Mouse (Mus musculus) cerebellum, postnatal 14 days (tissue): ENCODE data around the gene Urgcp.

Experiments used
- DNase-seq, 2 experiments: peaks; one replicate each; pipeline ENCODE4 v3.0.0; 2021; ENCODE audit warnings: mixed read lengths in 2 of 2

Urgcp gene

GRCm38 (mm10) chr11:5707530-5708353 is 54.4 kb downstream of the Urgcp start:
- peak; percentile 94 to 95 for DNase-seq

GRCm38 (mm10) chr11:5706874-5707529 is 55.2 kb downstream of the Urgcp start:
- no peak for DNase-seq

GRCm38 (mm10) chr11:5705972-5706371 is 56.2 kb downstream of the Urgcp start:
- no peak for DNase-seq

GRCm38 (mm10) chr11:5703341-5703740 is 58.8 kb downstream of the Urgcp start:
- DNase-seq, result no peak

GRCm38 (mm10) chr11:5702957-5703332 is 59.2 kb downstream of the Urgcp start:
- DNase-seq, result no peak

- no peak for DNase-seq
Observed at GRCm38 (mm10) chr11:5702271-5702956, 59.8 kb downstream of the Urgcp start.

GRCm38 (mm10) chr11:5701821-5702220 is 60.4 kb downstream of the Urgcp start:
- DNase-seq, result no peak

GRCm38 (mm10) chr11:5701300-5701699 is 60.9 kb downstream of the Urgcp start:
- no peak for DNase-seq

GRCm38 (mm10) chr11:5700808-5701207 is 61.4 kb downstream of the Urgcp start:
- no peak for DNase-seq

GRCm38 (mm10) chr11:5691775-5692174 is 70.4 kb downstream of the Urgcp start:
- peak; percentile 59 to 69 for DNase-seq

- DNase-seq, result no peak
Observed at GRCm38 (mm10) chr11:5684283-5684682, 77.9 kb downstream of the Urgcp start.

- DNase-seq, result no peak
Observed at GRCm38 (mm10) chr11:5682541-5682940, 79.6 kb downstream of the Urgcp start.
